Mouse (Mus musculus): ENCODE results near the gene Tril.

Gene Tril

GRCm38 (mm10) chr6:53806591-53807023, 14.0 kb downstream of the Tril start:
- DNase-seq (ENCODE audit: low read depth, low spot score): no peak

GRCm38 (mm10) chr6:53806021-53806420, 14.6 kb downstream of the Tril start:
- no peak for DNase-seq (ENCODE audit: low read depth, low spot score)

GRCm38 (mm10) chr6:53804145-53804544, 16.5 kb downstream of the Tril start:
- no peak for DNase-seq (ENCODE audit: low read depth, low spot score)

- no peak for DNase-seq (ENCODE audit: low read depth, low spot score)
Observed at GRCm38 (mm10) chr6:53803551-53803950, 17.1 kb downstream of the Tril start.

GRCm38 (mm10) chr6:53801893-53802286, 18.7 kb downstream of the Tril start:
- peak; percentile 76 for DNase-seq (ENCODE audit: low read depth, low spot score)

GRCm38 (mm10) chr6:53801269-53801892, 19.2 kb downstream of the Tril start:
- peak; percentile 76 for DNase-seq (ENCODE audit: low read depth, low spot score)

- peak; percentile 62 for DNase-seq (ENCODE audit: low read depth, low spot score)
Observed at GRCm38 (mm10) chr6:53798865-53799264, 21.8 kb downstream of the Tril start.

- DNase-seq (ENCODE audit: low read depth, low spot score): peak; percentile 64
Observed at GRCm38 (mm10) chr6:53796835-53797234, 23.8 kb downstream of the Tril start.

GRCm38 (mm10) chr6:53795788-53796187, 24.8 kb downstream of the Tril start:
- DNase-seq (ENCODE audit: low read depth, low spot score): peak; percentile 91

GRCm38 (mm10) chr6:53795078-53795477, 25.6 kb downstream of the Tril start:
- DNase-seq (ENCODE audit: low read depth, low spot score): peak; percentile 16

GRCm38 (mm10) chr6:53794323-53794971, 26.2 kb downstream of the Tril start:
- peak; percentile 75 for DNase-seq (ENCODE audit: low read depth, low spot score)

- peak; percentile 72 for DNase-seq (ENCODE audit: low read depth, low spot score)
Observed at GRCm38 (mm10) chr6:53782880-53783539, 37.6 kb downstream of the Tril start.

GRCm38 (mm10) chr6:53782273-53782672, 38.4 kb downstream of the Tril start:
- no peak for DNase-seq (ENCODE audit: low read depth, low spot score)

GRCm38 (mm10) chr6:53781171-53781570, 39.5 kb downstream of the Tril start:
- peak; percentile 77 for DNase-seq (ENCODE audit: low read depth, low spot score)

- no peak for DNase-seq (ENCODE audit: low read depth, low spot score)
Observed at GRCm38 (mm10) chr6:53780008-53780407, 40.6 kb downstream of the Tril start.

GRCm38 (mm10) chr6:53779526-53779925, 41.1 kb downstream of the Tril start:
- DNase-seq (ENCODE audit: low read depth, low spot score): no peak

- DNase-seq (ENCODE audit: low read depth, low spot score): no peak
Observed at GRCm38 (mm10) chr6:53778424-53778955, 42.1 kb downstream of the Tril start.

GRCm38 (mm10) chr6:53768275-53768674, 52.4 kb downstream of the Tril start:
- no peak for DNase-seq (ENCODE audit: low read depth, low spot score)

GRCm38 (mm10) chr6:53766243-53766915, 54.3 kb downstream of the Tril start:
- no peak for DNase-seq (ENCODE audit: low read depth, low spot score)

GRCm38 (mm10) chr6:53765731-53766130, 54.9 kb downstream of the Tril start:
- DNase-seq (ENCODE audit: low read depth, low spot score): no peak

Data from R1 (cell line).